Mouse (Mus musculus) lung, adult 2 months (tissue): Measurements from ENCODE around the gene Ephb1. TPM values are rescaled to one million over a fixed set of nuclear protein-coding genes. Genes with fewer than 3 reads are reported as not detected.

ENCODE experiments used
- DNase-seq: peaks from one replicate; pipeline ENCODE4 v3.0.0; 2022
- H3K4me1 ChIP-seq: fragments of 200-500 bp; 2 replicates; pipeline ENCODE4 v1.6.1; 2011; ENCODE audit warnings: low read length; ENCODE audit not compliant: control insufficient read depth, insufficient read depth
- H3K4me3 ChIP-seq: fragments of 200-500 bp; replicated peaks from 2 replicates; pipeline ENCODE3; 2011; ENCODE audit warnings: low read depth, mild to moderate bottlenecking, control low read depth, low read length; ENCODE audit errors: extremely low read depth
- CTCF ChIP-seq: fragments of 200-500 bp; IDR thresholded peaks from 2 replicates; pipeline ENCODE4 v1.5.1; 2011; ENCODE audit warnings: mild to moderate bottlenecking, low read length, control low read depth; ENCODE audit not compliant: insufficient read depth
- POLR2A ChIP-seq: fragments of 200-500 bp; IDR thresholded peaks from 2 replicates; pipeline ENCODE4 v1.6.1; 2011; ENCODE audit warnings: low read depth, mild to moderate bottlenecking, control low read depth, low read length, borderline replicate concordance; ENCODE audit errors: extremely low read depth
- WGBS: fragments of 180-500 bp; shearing (Covaris S2); methylation state at CpG from one replicate; pipeline ENCODE4 v1.1.7; 2018; 5-methylcytosine and 5-hydroxymethylcytosine counted together
- polyA plus RNA-seq: library from polyadenylated mRNA; depleted of rRNA; stranded (reverse); fragments of >200 nt; gene quantifications from 2 replicates; pipeline ENCODE4 v1.2.3, GENCODE M21; 2012

The Ephb1 gene
- polyA plus RNA-seq, 1 experiment, result 1.1 TPM

GRCm38 (mm10) chr9:101945814-101946213 is 408.7 kb downstream of the Ephb1 start:
- Histone ChIP-seq H3K4me3 (no peak overlapping the region), H3K4me1 (no peaks in the 10 kb centered on the region)
- WGBS, result 86% methylated on average over 4 of the region's 4 CpGs
- TF ChIP-seq CTCF (no peak), POLR2A (no peak)
- no peak for DNase-seq

GRCm38 (mm10) chr9:101945326-101945725 is 409.2 kb downstream of the Ephb1 start:
- H3K4me1 ChIP-seq, result no peaks in the 10 kb centered on the region
- TF ChIP-seq POLR2A (no peak), CTCF (no peak)
- no peak for DNase-seq
- no peak overlapping the region for H3K4me3 ChIP-seq
- WGBS, result 70% methylated on average over 7 of the region's 7 CpGs

- no peak for DNase-seq
- 76% methylated on average over 9 of the region's 9 CpGs for WGBS
- Histone ChIP-seq H3K4me1 (no peaks in the 10 kb centered on the region), H3K4me3 (no peak overlapping the region)
- no peak for TF ChIP-seq CTCF
- no peak for TF ChIP-seq POLR2A
These were observed 412.3 kb downstream of the Ephb1 start for GRCm38 (mm10) chr9:101942058-101942669.

GRCm38 (mm10) chr9:101940182-101940581 is 414.3 kb downstream of the Ephb1 start:
- WGBS, result 48% methylated on average over 3 of the region's 3 CpGs
- Histone ChIP-seq H3K4me1 (no peaks in the 10 kb centered on the region), H3K4me3 (no peak overlapping the region)
- no peak for DNase-seq
- no peak for TF ChIP-seq POLR2A
- TF ChIP-seq CTCF, result no peak

- TF ChIP-seq CTCF (no peak), POLR2A (no peak)
- 70% methylated on average over 5 of the region's 5 CpGs for WGBS
- DNase-seq, result no peak
- Histone ChIP-seq H3K4me3 (no peak overlapping the region), H3K4me1 (no peaks in the 10 kb centered on the region)
These were observed 415.5 kb downstream of the Ephb1 start for GRCm38 (mm10) chr9:101939006-101939405.

GRCm38 (mm10) chr9:101938066-101938465 is 416.4 kb downstream of the Ephb1 start:
- H3K4me3 ChIP-seq, result no peak overlapping the region
- no peaks in the 10 kb centered on the region for H3K4me1 ChIP-seq
- DNase-seq, result no peak
- TF ChIP-seq CTCF (no peak), POLR2A (no peak)
- 77% methylated on average over 4 of the region's 4 CpGs for WGBS

- TF ChIP-seq POLR2A (no peak), CTCF (no peak)
- DNase-seq, result no peak
- no peaks in the 10 kb centered on the region for H3K4me1 ChIP-seq
- H3K4me3 ChIP-seq, result no peak overlapping the region
- 82% methylated on average over 8 of the region's 8 CpGs for WGBS
These were observed 419.6 kb downstream of the Ephb1 start for GRCm38 (mm10) chr9:101934887-101935286.

GRCm38 (mm10) chr9:101933946-101934573 is 420.4 kb downstream of the Ephb1 start:
- WGBS, result 65% methylated on average over 8 of the region's 8 CpGs
- TF ChIP-seq POLR2A (no peak), CTCF (no peak)
- H3K4me1 ChIP-seq, result no peaks in the 10 kb centered on the region
- H3K4me3 ChIP-seq, result no peak overlapping the region
- DNase-seq, result no peak

- Histone ChIP-seq H3K4me3 (no peak overlapping the region), H3K4me1 (no peaks in the 10 kb centered on the region)
- WGBS, result 49% methylated on average over 4 of the region's 4 CpGs
- DNase-seq, result no peak
- TF ChIP-seq CTCF (no peak), POLR2A (no peak)
These were observed 429.7 kb downstream of the Ephb1 start for GRCm38 (mm10) chr9:101924829-101925228.

- 59% methylated on average over 4 of the region's 4 CpGs for WGBS
- Histone ChIP-seq H3K4me1 (no peaks in the 10 kb centered on the region), H3K4me3 (no peak overlapping the region)
- no peak for DNase-seq
- TF ChIP-seq CTCF (no peak), POLR2A (no peak)
These were observed 431.6 kb downstream of the Ephb1 start for GRCm38 (mm10) chr9:101922846-101923245.
